Mouse (Mus musculus) layer of hippocampus, postnatal 36 days (tissue): ENCODE measurements around the gene Slc1a4. TPM values are rescaled to one million over a fixed set of nuclear protein-coding genes. Genes with fewer than 3 reads are reported as not detected.

Source experiments
- total RNA-seq, 2 experiments: library from RNA; stranded (reverse); gene quantifications; 2 replicates each; pipeline ENCODE4 v1.2.3; 2021

The Slc1a4 gene
- total RNA-seq, 2 experiments from 2014 or later, result 40.0 to 40.5 TPM

Other genes with a start within 250 kb of the Slc1a4 start
- 100 to 1,000 TPM; 341 to 358 TPM for gene Actr2, start 219.8 kb downstream of the Slc1a4 start, total RNA-seq
- 100 to 1,000 TPM; 171 to 179 TPM for gene Rab1a, start 131.3 kb downstream of the Slc1a4 start, total RNA-seq
- 10 to 100 TPM; 32.4 to 33.0 TPM for gene Cep68, start 83.3 kb downstream of the Slc1a4 start, total RNA-seq
- 10 to 100 TPM; 21.3 to 22.2 TPM for gene Sertad2, start 210.5 kb upstream of the Slc1a4 start, total RNA-seq